Mouse (Mus musculus) small intestine, adult 2 months (tissue): Measurements from ENCODE around the gene Zfp950.

Source experiments
- CTCF ChIP-seq: fragments of 200-500 bp; IDR thresholded peaks from 2 replicates; pipeline ENCODE4 v1.5.1; 2012; ENCODE audit warnings: low read depth, mild to moderate bottlenecking, control low read depth, inconsistent platforms, low read length, moderate library complexity, mixed read lengths; ENCODE audit not compliant: insufficient replicate concordance, insufficient read length; ENCODE audit errors: extremely low read depth
- POLR2A ChIP-seq: fragments of 200-500 bp; IDR thresholded peaks from 2 replicates; pipeline ENCODE4 v1.6.1; 2012; ENCODE audit warnings: low read depth, mild to moderate bottlenecking, control low read depth, inconsistent platforms, low read length, moderate library complexity

DNA sequence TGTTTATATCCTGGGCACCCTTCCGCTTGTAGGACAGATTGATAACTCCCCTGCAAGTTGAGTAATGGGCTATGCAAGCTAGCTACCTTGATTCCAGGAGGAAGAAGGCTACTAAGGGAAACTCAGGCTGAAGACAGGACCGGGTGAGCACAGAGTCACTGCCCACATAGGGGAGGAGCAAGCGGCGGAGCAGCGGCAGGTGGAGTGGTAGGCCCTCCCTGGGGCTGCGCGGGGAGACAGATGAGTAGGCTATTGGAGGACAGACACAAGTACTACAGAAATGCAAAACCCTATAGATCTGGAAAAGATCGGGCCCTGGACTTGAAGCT lies 10.7 kb upstream of the Zfp950 start:
- TF ChIP-seq POLR2A (no peak), CTCF (no peak)
